Mouse (Mus musculus): Measurements from ENCODE around the gene Stam.

GRCm38 (mm10) chr2:14151854-14152253 is 78.0 kb downstream of the Stam start:
- TF ChIP-seq CTCF (IDR thresholded peaks at IDR 0.05; ENCODE audit: borderline replicate concordance, insufficient read depth, low read depth, low read length) (no peak), POLR2A (IDR thresholded peaks at IDR 0.05; ENCODE audit: borderline replicate concordance, insufficient read depth, low read length) (no peak)

Data from cerebellum, adult 2 months (tissue).